Comparison of ENCODE assay signal across 8 mouse cellular contexts in the genomic region with DNA sequence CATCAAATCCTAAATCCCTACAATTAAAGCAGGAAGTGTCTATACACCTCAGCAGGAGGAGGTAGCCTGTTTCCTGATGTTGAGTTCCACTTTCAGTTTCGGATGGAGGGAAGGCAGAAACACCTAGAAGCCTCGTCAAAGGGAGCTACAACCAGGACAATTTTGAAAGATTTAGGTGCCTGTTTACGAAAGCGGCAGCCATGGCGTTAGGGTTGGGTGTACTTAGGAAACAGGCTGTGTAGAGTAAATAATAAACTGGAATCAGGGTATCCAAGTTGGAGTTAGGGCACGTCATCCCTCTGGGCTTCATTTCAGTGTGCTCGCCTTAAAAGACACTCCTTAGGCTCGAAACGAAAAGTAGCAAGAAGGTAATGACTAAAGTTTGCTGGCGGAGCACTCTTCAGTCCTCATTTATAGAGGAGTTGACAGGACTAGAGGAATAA. TPM values are rescaled to one million over a fixed set of nuclear protein-coding genes. Genes with fewer than 3 reads are reported as not detected.
DNase-seq lines count a peak whose midpoint lies in the region; ATAC-seq and TF ChIP-seq lines count a peak whose summit lies in the region.

No protein-coding gene starts in this region.

- H3K36me3 ChIP-seq in forebrain, embryonic 16.5 days (ENCODE audit: control insufficient read depth, insufficient read depth): peaks cover 6% of the 10 kb centered on the region
- H3K36me3 ChIP-seq in kidney, adult 2 months (ENCODE audit: control insufficient read depth, insufficient read depth, low read length): peaks cover 6% of the 10 kb centered on the region

- H3K4me3 ChIP-seq in forebrain, embryonic 16.5 days (replicated peaks; ENCODE audit: low read length): peak overlapping the region; percentile 85
- peak overlapping the region; percentile 75 for H3K4me3 ChIP-seq in kidney, adult 2 months (ENCODE audit: insufficient read depth, low read depth, low read length)

- DNase-seq in adrenal gland, adult 8-10 months: peak; percentile 5
- DNase-seq in adrenal gland, postnatal 4 days (ENCODE audit: low spot score in 2 of 2): no peak
- DNase-seq in NIH3T3 (ENCODE audit: low read depth): peak; percentile 46
- DNase-seq in kidney, adult 2 months: peak; percentile 35
- peak; percentile 3 for DNase-seq in lung, postnatal 14 days
- DNase-seq in spleen, postnatal 36 days (ENCODE audit: low spot score in 2 of 2): peak; percentile 35 to 48
- DNase-seq in right cerebral cortex, postnatal 36 days (ENCODE audit: low spot score in 2 of 2): no peak

- peak overlapping the region; percentile 90 for H3K4me2 ChIP-seq in forebrain, embryonic 16.5 days (ENCODE audit: low read length)

- H3K4me1 ChIP-seq in forebrain, embryonic 16.5 days (replicated peaks; ENCODE audit: control insufficient read depth, insufficient read depth, low read length): peaks cover 15% of the 10 kb centered on the region
- no peaks in the 10 kb centered on the region for H3K4me1 ChIP-seq in kidney, adult 2 months (ENCODE audit: control insufficient read depth, insufficient read depth, low read length)

- no peaks in the 10 kb centered on the region for H3K9me3 ChIP-seq in forebrain, embryonic 16.5 days (ENCODE audit: control insufficient read depth, low read length)

- no peak for TF ChIP-seq CTCF in kidney, adult 2 months (conservative IDR thresholded peaks at IDR 0.05; ENCODE audit: insufficient read depth, insufficient read length, low read depth, low read length)

- 3% methylated on average over 10 of the region's 10 CpGs for WGBS in forebrain, embryonic 16.5 days
- WGBS in kidney, adult 2 months: 2% methylated on average over 10 of the region's 10 CpGs

- no peak for TF ChIP-seq POLR2A in kidney, adult 2 months (IDR thresholded peaks at IDR 0.05; ENCODE audit: low read depth, low read length)

- no peaks in the 10 kb centered on the region for H3K27me3 ChIP-seq in forebrain, embryonic 16.5 days (replicated peaks; ENCODE audit: control insufficient read depth, insufficient read depth, low read length)
- H3K27me3 ChIP-seq in kidney, adult 2 months (replicated peaks; ENCODE audit: control insufficient read depth, insufficient read depth, low read length): no peaks in the 10 kb centered on the region

- H3K27ac ChIP-seq in forebrain, embryonic 16.5 days (ENCODE audit: low read length): no peak overlapping the region
- peak overlapping the region; percentile 58; the same call in 1 of the 2 replicates for H3K27ac ChIP-seq in kidney, adult 2 months (ENCODE audit: insufficient read depth, low read depth, low read length)

- ATAC-seq in forebrain, embryonic 16.5 days: peak; percentile 24; the same call in 1 of the 2 replicates

- peak overlapping the region; percentile 79 for H3K9ac ChIP-seq in forebrain, embryonic 16.5 days (replicated peaks; ENCODE audit: low read depth, low read length)

RNA-seq across cellular contexts. Expression of a gene that starts 0.7 kb away (rescaled TPM):
- 10 to 100 TPM; 75.6 to 84.5 (median 81.8) TPM for total RNA-seq in adrenal gland, adult 8-10 months (2022)
- 100 to 1,000 TPM; 102 to 112 TPM for total RNA-seq in adrenal gland, postnatal 4 days (2021)
- polyA plus RNA-seq in forebrain, embryonic 16.5 days (2015; fragmentation: Nextera tagmentation; extraction: Ambion mirVana): 79.2 and 80.7 TPM in 2 replicates
- polyA plus RNA-seq in kidney, adult 2 months (2012; rRNA removed): 34.6 and 34.8 TPM in 2 replicates

RNA-seq across cellular contexts. Expression of a gene that starts 12.6 kb away (rescaled TPM):
- total RNA-seq in adrenal gland, adult 8-10 months (2022): under 1 TPM in 2 of 4 experiments, not detected in 2; 0.12 to 0.31 TPM
- total RNA-seq in adrenal gland, postnatal 4 days (2021): not detected
- polyA plus RNA-seq in forebrain, embryonic 16.5 days (2015; fragmentation: Nextera tagmentation; extraction: Ambion mirVana): 0.96 TPM in 1 of 2 replicates, not detected in the other
- polyA plus RNA-seq in kidney, adult 2 months (2012; rRNA removed): not detected in 2 replicates

RNA-seq across cellular contexts. Expression of a gene that starts 42.9 kb away (rescaled TPM):
- 1 to 10 TPM in 3 of 4 experiments, under 1 TPM in 1; 0.99 to 5.1 (median 3.2) TPM for total RNA-seq in adrenal gland, adult 8-10 months (2022)
- 1 to 10 TPM; 2.3 to 3.4 TPM for total RNA-seq in adrenal gland, postnatal 4 days (2021)
- 6.1 and 6.9 TPM in 2 replicates for polyA plus RNA-seq in forebrain, embryonic 16.5 days (2015; fragmentation: Nextera tagmentation; extraction: Ambion mirVana)
- polyA plus RNA-seq in kidney, adult 2 months (2012; rRNA removed): 3.1 and 3.5 TPM in 2 replicates

RNA-seq across cellular contexts. Expression of a gene that starts 59.6 kb away (rescaled TPM):
- not detected for total RNA-seq in adrenal gland, adult 8-10 months (2022)
- total RNA-seq in adrenal gland, postnatal 4 days (2021): not detected
- polyA plus RNA-seq in forebrain, embryonic 16.5 days (2015; fragmentation: Nextera tagmentation; extraction: Ambion mirVana): not detected in 2 replicates
- polyA plus RNA-seq in kidney, adult 2 months (2012; rRNA removed): not detected in 2 replicates

Comparison
In these comparisons a context has a peak if more than half of its experiments do, and no peak if none do; other contexts are left out.
1. DNase-seq: peak in adrenal gland, adult 8-10 months (single experiment), NIH3T3 (single experiment), kidney, adult 2 months (single experiment), lung, postnatal 14 days (single experiment) and spleen, postnatal 36 days (2 of 2); none in adrenal gland, postnatal 4 days (0 of 2) and right cerebral cortex, postnatal 36 days (0 of 2).